Mouse (Mus musculus): ENCODE measurements around the gene Phf21a.

Phf21a gene

GRCm38 (mm10) chr2:92384101-92384500 lies 291.2 kb downstream of the Phf21a start:
- no peak for TF ChIP-seq CTCF (conservative IDR thresholded peaks at IDR 0.05; ENCODE audit: low read length)
- TF ChIP-seq POU5F1 (IDR thresholded peaks at IDR 0.05; ENCODE audit: borderline replicate concordance, low read length): no peak
- TF ChIP-seq NANOG (IDR thresholded peaks at IDR 0.05; ENCODE audit: borderline replicate concordance, low read length): no peak
- Histone ChIP-seq H3K27me3 (ENCODE audit: insufficient read depth, low read length) (peaks cover 23% of the 10 kb centered on the region), H3K36me3 (ENCODE audit: insufficient read depth, low read length) (peaks cover 80% of the 10 kb centered on the region), H3K9me3 (ENCODE audit: low read length) (no peaks in the 10 kb centered on the region), H3K4me3 (replicated peaks; ENCODE audit: low read length) (no peak overlapping the region), H3K4me1 (replicated peaks; ENCODE audit: low read depth, low read length) (peaks cover 56% of the 10 kb centered on the region)

- H3K4me1 ChIP-seq (replicated peaks; ENCODE audit: low read depth, low read length): peaks cover 55% of the 10 kb centered on the region
- peaks cover 23% of the 10 kb centered on the region for H3K27me3 ChIP-seq (ENCODE audit: insufficient read depth, low read length)
- no peak for TF ChIP-seq NANOG (IDR thresholded peaks at IDR 0.05; ENCODE audit: borderline replicate concordance, low read length)
- TF ChIP-seq POU5F1 (IDR thresholded peaks at IDR 0.05; ENCODE audit: borderline replicate concordance, low read length): no peak
- TF ChIP-seq CTCF (conservative IDR thresholded peaks at IDR 0.05; ENCODE audit: low read length): no peak
- no peaks in the 10 kb centered on the region for H3K9me3 ChIP-seq (ENCODE audit: low read length)
- H3K4me3 ChIP-seq (replicated peaks; ENCODE audit: low read length): peak overlapping the region; percentile 20; the same call in 1 of the 2 replicates
- H3K36me3 ChIP-seq (ENCODE audit: insufficient read depth, low read length): peaks cover 67% of the 10 kb centered on the region
These were observed 292.5 kb downstream of the Phf21a start for GRCm38 (mm10) chr2:92385113-92386051.

GRCm38 (mm10) chr2:92386821-92387570 lies 294.1 kb downstream of the Phf21a start:
- Histone ChIP-seq H3K9me3 (ENCODE audit: low read length) (no peaks in the 10 kb centered on the region), H3K27me3 (ENCODE audit: insufficient read depth, low read length) (peaks cover 27% of the 10 kb centered on the region), H3K4me3 (replicated peaks; ENCODE audit: low read length) (peak overlapping the region; percentile 32; the same call in 1 of the 2 replicates), H3K4me1 (replicated peaks; ENCODE audit: low read depth, low read length) (peaks cover 59% of the 10 kb centered on the region), H3K36me3 (ENCODE audit: insufficient read depth, low read length) (peaks cover 51% of the 10 kb centered on the region)
- TF ChIP-seq CTCF (conservative IDR thresholded peaks at IDR 0.05; ENCODE audit: low read length): no peak
- TF ChIP-seq POU5F1 (IDR thresholded peaks at IDR 0.05; ENCODE audit: borderline replicate concordance, low read length): no peak
- TF ChIP-seq NANOG (IDR thresholded peaks at IDR 0.05; ENCODE audit: borderline replicate concordance, low read length): no peak

- peaks cover 27% of the 10 kb centered on the region for H3K27me3 ChIP-seq (ENCODE audit: insufficient read depth, low read length)
- H3K9me3 ChIP-seq (ENCODE audit: low read length): no peaks in the 10 kb centered on the region
- no peak for TF ChIP-seq POU5F1 (IDR thresholded peaks at IDR 0.05; ENCODE audit: borderline replicate concordance, low read length)
- no peak for TF ChIP-seq NANOG (IDR thresholded peaks at IDR 0.05; ENCODE audit: borderline replicate concordance, low read length)
- TF ChIP-seq CTCF (conservative IDR thresholded peaks at IDR 0.05; ENCODE audit: low read length): no peak
- H3K4me3 ChIP-seq (replicated peaks; ENCODE audit: low read length): no peak overlapping the region
- H3K36me3 ChIP-seq (ENCODE audit: insufficient read depth, low read length): peaks cover 45% of the 10 kb centered on the region
- peaks cover 66% of the 10 kb centered on the region for H3K4me1 ChIP-seq (replicated peaks; ENCODE audit: low read depth, low read length)
These were observed 294.7 kb downstream of the Phf21a start for GRCm38 (mm10) chr2:92387646-92388045.

- TF ChIP-seq POU5F1 (IDR thresholded peaks at IDR 0.05; ENCODE audit: borderline replicate concordance, low read length) (no peak), NANOG (IDR thresholded peaks at IDR 0.05; ENCODE audit: borderline replicate concordance, low read length) (no peak), CTCF (conservative IDR thresholded peaks at IDR 0.05; ENCODE audit: low read length) (no peak)
- Histone ChIP-seq H3K9me3 (ENCODE audit: low read length) (no peaks in the 10 kb centered on the region), H3K36me3 (ENCODE audit: insufficient read depth, low read length) (peaks cover 40% of the 10 kb centered on the region), H3K27me3 (ENCODE audit: insufficient read depth, low read length) (peaks cover 30% of the 10 kb centered on the region), H3K4me3 (replicated peaks; ENCODE audit: low read length) (peak overlapping the region; percentile 84), H3K4me1 (replicated peaks; ENCODE audit: low read depth, low read length) (peaks cover 66% of the 10 kb centered on the region)
These were observed 295.2 kb downstream of the Phf21a start for GRCm38 (mm10) chr2:92388081-92388517.

- Histone ChIP-seq H3K4me1 (replicated peaks; ENCODE audit: low read depth, low read length) (peaks cover 69% of the 10 kb centered on the region), H3K27me3 (ENCODE audit: insufficient read depth, low read length) (peaks cover 40% of the 10 kb centered on the region), H3K4me3 (replicated peaks; ENCODE audit: low read length) (peak overlapping the region; percentile 84), H3K9me3 (ENCODE audit: low read length) (no peaks in the 10 kb centered on the region), H3K36me3 (ENCODE audit: insufficient read depth, low read length) (peaks cover 33% of the 10 kb centered on the region)
- TF ChIP-seq POU5F1 (IDR thresholded peaks at IDR 0.05; ENCODE audit: borderline replicate concordance, low read length): no peak
- TF ChIP-seq NANOG (IDR thresholded peaks at IDR 0.05; ENCODE audit: borderline replicate concordance, low read length): no peak
- TF ChIP-seq CTCF (conservative IDR thresholded peaks at IDR 0.05; ENCODE audit: low read length): no peak
These were observed 296.1 kb downstream of the Phf21a start for GRCm38 (mm10) chr2:92388891-92389641.

GRCm38 (mm10) chr2:92389645-92390044 lies 296.7 kb downstream of the Phf21a start:
- peaks cover 67% of the 10 kb centered on the region for H3K4me1 ChIP-seq (replicated peaks; ENCODE audit: low read depth, low read length)
- H3K4me3 ChIP-seq (replicated peaks; ENCODE audit: low read length): peak overlapping the region; percentile 84
- TF ChIP-seq CTCF (conservative IDR thresholded peaks at IDR 0.05; ENCODE audit: low read length): no peak
- TF ChIP-seq NANOG (IDR thresholded peaks at IDR 0.05; ENCODE audit: borderline replicate concordance, low read length): no peak
- TF ChIP-seq POU5F1 (IDR thresholded peaks at IDR 0.05; ENCODE audit: borderline replicate concordance, low read length): no peak
- peaks cover 28% of the 10 kb centered on the region for H3K36me3 ChIP-seq (ENCODE audit: insufficient read depth, low read length)
- H3K9me3 ChIP-seq (ENCODE audit: low read length): no peaks in the 10 kb centered on the region
- H3K27me3 ChIP-seq (ENCODE audit: insufficient read depth, low read length): peaks cover 45% of the 10 kb centered on the region

Measured in E14TG2a.4 (cell line).